Mouse (Mus musculus): Measurements from ENCODE around the gene Dtnbp1. TPM values are rescaled to one million over a fixed set of nuclear protein-coding genes. Genes with fewer than 3 reads are reported as not detected.
A peak's percentile ranks its signal among the peaks of the same experiment; 100 is the strongest.

The Dtnbp1 gene
- polyA plus RNA-seq, 2 experiments, result 58.2 to 69.2 TPM

- Histone ChIP-seq H3K27me3 (ENCODE audit: control insufficient read depth, insufficient read depth, low read length) (no peaks in the 10 kb centered on the region), H3K27ac (replicated peaks; ENCODE audit: low read depth, low read length) (no peak overlapping the region), H3K9me3 (ENCODE audit: control insufficient read depth, low read length) (no peaks in the 10 kb centered on the region), H3K36me3 (ENCODE audit: control insufficient read depth, insufficient read depth, low read length) (no peaks in the 10 kb centered on the region), H3K4me3 (replicated peaks; ENCODE audit: low read length) (no peak overlapping the region), H3K4me2 (replicated peaks; ENCODE audit: low read depth, low read length, severe bottlenecking) (no peak overlapping the region), H3K4me1 (ENCODE audit: control insufficient read depth, insufficient read depth, low read length) (peaks cover 26% of the 10 kb centered on the region), H3K9ac (ENCODE audit: low read depth, low read length, severe bottlenecking) (no peak overlapping the region)
- 13% methylated on average over 12 of the region's 12 CpGs for WGBS
- DNase-seq (ENCODE audit: low spot score), result peak; percentile 97
- TF ChIP-seq POLR2A (IDR thresholded peaks at IDR 0.05; ENCODE audit: borderline replicate concordance, extremely low read depth, insufficient read depth, insufficient read length), result no peak
- peak; percentile 79 for ATAC-seq (ENCODE audit: low FRiP score, low read depth)
Measured at GRCm38 (mm10) chr13:45030830-45031229, 28.9 kb upstream of the Dtnbp1 start.

- no peak for TF ChIP-seq POLR2A (IDR thresholded peaks at IDR 0.05; ENCODE audit: borderline replicate concordance, extremely low read depth, insufficient read depth, insufficient read length)
- no peaks in the 10 kb centered on the region for H3K27me3 ChIP-seq (ENCODE audit: control insufficient read depth, insufficient read depth, low read length)
- ATAC-seq (ENCODE audit: low FRiP score, low read depth), result no peak
- WGBS, result 75% methylated on average over 1 of the region's 1 CpGs
- no peaks in the 10 kb centered on the region for H3K36me3 ChIP-seq (ENCODE audit: control insufficient read depth, insufficient read depth, low read length)
- no peak overlapping the region for H3K9ac ChIP-seq (ENCODE audit: low read depth, low read length, severe bottlenecking)
- no peak overlapping the region for H3K4me3 ChIP-seq (replicated peaks; ENCODE audit: low read length)
- no peak overlapping the region for H3K4me2 ChIP-seq (replicated peaks; ENCODE audit: low read depth, low read length, severe bottlenecking)
- peaks cover 20% of the 10 kb centered on the region for H3K4me1 ChIP-seq (ENCODE audit: control insufficient read depth, insufficient read depth, low read length)
- DNase-seq (ENCODE audit: low spot score), result no peak
- no peaks in the 10 kb centered on the region for H3K9me3 ChIP-seq (ENCODE audit: control insufficient read depth, low read length)
- H3K27ac ChIP-seq (replicated peaks; ENCODE audit: low read depth, low read length), result no peak overlapping the region
Measured at GRCm38 (mm10) chr13:45029791-45030190, 27.8 kb upstream of the Dtnbp1 start.

- no peak for TF ChIP-seq POLR2A (IDR thresholded peaks at IDR 0.05; ENCODE audit: borderline replicate concordance, extremely low read depth, insufficient read depth, insufficient read length)
- Histone ChIP-seq H3K9me3 (ENCODE audit: control insufficient read depth, low read length) (no peaks in the 10 kb centered on the region), H3K4me2 (replicated peaks; ENCODE audit: low read depth, low read length, severe bottlenecking) (no peak overlapping the region), H3K36me3 (ENCODE audit: control insufficient read depth, insufficient read depth, low read length) (no peaks in the 10 kb centered on the region), H3K9ac (ENCODE audit: low read depth, low read length, severe bottlenecking) (no peak overlapping the region), H3K27ac (replicated peaks; ENCODE audit: low read depth, low read length) (no peak overlapping the region), H3K4me3 (replicated peaks; ENCODE audit: low read length) (no peak overlapping the region), H3K4me1 (ENCODE audit: control insufficient read depth, insufficient read depth, low read length) (peaks cover 8% of the 10 kb centered on the region; the same call in 1 of the 2 replicates), H3K27me3 (ENCODE audit: control insufficient read depth, insufficient read depth, low read length) (no peaks in the 10 kb centered on the region)
- ATAC-seq (ENCODE audit: low FRiP score, low read depth) (no peak), DNase-seq (ENCODE audit: low spot score) (no peak)
- WGBS, result 88% methylated on average over 3 of the region's 3 CpGs
Measured at GRCm38 (mm10) chr13:45026291-45026690, 24.3 kb upstream of the Dtnbp1 start.

- 79% methylated on average over 10 of the region's 10 CpGs for WGBS
- TF ChIP-seq POLR2A (IDR thresholded peaks at IDR 0.05; ENCODE audit: borderline replicate concordance, extremely low read depth, insufficient read depth, insufficient read length), result no peak
- Histone ChIP-seq H3K9ac (ENCODE audit: low read depth, low read length, severe bottlenecking) (no peak overlapping the region), H3K9me3 (ENCODE audit: control insufficient read depth, low read length) (no peaks in the 10 kb centered on the region), H3K36me3 (ENCODE audit: control insufficient read depth, insufficient read depth, low read length) (no peaks in the 10 kb centered on the region), H3K4me1 (ENCODE audit: control insufficient read depth, insufficient read depth, low read length) (0 out of 2 replicates have a peak, but pooled peaks cover 4% of the 10 kb centered on the region), H3K4me3 (replicated peaks; ENCODE audit: low read length) (no peak overlapping the region), H3K27me3 (ENCODE audit: control insufficient read depth, insufficient read depth, low read length) (no peaks in the 10 kb centered on the region), H3K27ac (replicated peaks; ENCODE audit: low read depth, low read length) (no peak overlapping the region), H3K4me2 (replicated peaks; ENCODE audit: low read depth, low read length, severe bottlenecking) (no peak overlapping the region)
- DNase-seq (ENCODE audit: low spot score), result no peak
- no peak for ATAC-seq (ENCODE audit: low FRiP score, low read depth)
Measured at GRCm38 (mm10) chr13:45024821-45025220, 22.9 kb upstream of the Dtnbp1 start.

- WGBS, result 74% methylated on average over 20 of the region's 20 CpGs
- Histone ChIP-seq H3K4me3 (replicated peaks; ENCODE audit: low read length) (no peak overlapping the region), H3K27me3 (ENCODE audit: control insufficient read depth, insufficient read depth, low read length) (no peaks in the 10 kb centered on the region), H3K36me3 (ENCODE audit: control insufficient read depth, insufficient read depth, low read length) (no peaks in the 10 kb centered on the region), H3K4me1 (ENCODE audit: control insufficient read depth, insufficient read depth, low read length) (peaks cover 8% of the 10 kb centered on the region; the same call in 1 of the 2 replicates), H3K9me3 (ENCODE audit: control insufficient read depth, low read length) (no peaks in the 10 kb centered on the region), H3K4me2 (replicated peaks; ENCODE audit: low read depth, low read length, severe bottlenecking) (no peak overlapping the region), H3K9ac (ENCODE audit: low read depth, low read length, severe bottlenecking) (no peak overlapping the region), H3K27ac (replicated peaks; ENCODE audit: low read depth, low read length) (no peak overlapping the region)
- TF ChIP-seq POLR2A (IDR thresholded peaks at IDR 0.05; ENCODE audit: borderline replicate concordance, extremely low read depth, insufficient read depth, insufficient read length), result no peak
- DNase-seq (ENCODE audit: low spot score), result no peak
- no peak for ATAC-seq (ENCODE audit: low FRiP score, low read depth)
Measured at GRCm38 (mm10) chr13:45023356-45024150, 21.6 kb upstream of the Dtnbp1 start.

Measured in limb, embryonic 14.5 days (tissue).